Mouse (Mus musculus) naive thymus-derived CD4-positive, alpha-beta T cell, adult 2 months (primary cell): Measurements from ENCODE around the gene Camsap2.

Experiments used
- DNase-seq: peaks from one replicate; pipeline ENCODE4 v3.0.0-alpha.2; 2011; ENCODE audit warnings: low read depth

Camsap2 gene

DNA sequence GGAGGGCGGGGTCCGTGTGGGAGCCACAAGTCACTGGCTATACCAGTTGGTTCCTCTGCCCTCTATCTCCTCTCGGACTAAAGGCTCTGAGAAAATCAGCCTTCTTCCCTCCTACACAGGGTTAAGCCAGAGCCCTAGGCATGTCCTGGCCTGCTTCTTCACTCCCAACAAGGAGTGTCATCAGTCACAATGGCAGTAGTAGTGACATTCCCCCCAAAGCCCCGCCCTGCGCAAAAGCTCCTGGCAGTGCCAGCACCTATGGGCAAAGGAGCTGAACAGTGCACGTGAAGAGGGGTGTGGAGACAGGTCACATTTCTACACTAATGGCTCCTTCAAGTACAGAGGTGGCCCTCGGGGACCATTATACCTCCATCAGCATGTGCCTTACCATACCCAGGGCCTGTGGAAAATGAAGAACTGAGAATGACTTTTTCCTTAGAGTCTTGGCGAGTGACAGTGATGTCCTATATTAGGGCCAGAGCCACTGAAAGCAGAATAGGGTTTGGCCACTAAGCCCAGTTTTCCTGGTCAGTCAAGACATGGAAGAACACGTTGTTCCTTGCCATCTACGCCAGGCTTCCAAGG lies 122.1 kb downstream of the Camsap2 start:
- DNase-seq: no peak

DNA sequence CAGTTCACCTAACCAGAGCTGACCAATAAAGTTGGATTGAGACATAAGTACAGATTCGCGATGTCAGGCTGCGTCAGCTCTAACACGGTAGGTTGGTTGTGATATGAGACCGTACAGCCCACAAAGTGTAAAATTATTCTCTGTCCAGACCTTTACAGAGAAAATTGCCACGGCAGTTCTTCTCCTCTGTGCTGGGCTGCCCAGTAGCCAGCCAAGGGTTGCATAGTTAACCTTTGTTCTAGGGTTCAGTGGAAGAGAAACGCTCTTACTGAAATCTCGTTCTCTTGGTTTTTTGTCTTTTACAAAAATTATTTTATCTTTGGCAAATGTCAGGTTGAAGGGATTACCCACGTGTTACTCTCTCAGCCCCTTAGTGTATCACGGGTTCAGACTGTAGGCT lies 123.5 kb downstream of the Camsap2 start:
- no peak for DNase-seq

DNA sequence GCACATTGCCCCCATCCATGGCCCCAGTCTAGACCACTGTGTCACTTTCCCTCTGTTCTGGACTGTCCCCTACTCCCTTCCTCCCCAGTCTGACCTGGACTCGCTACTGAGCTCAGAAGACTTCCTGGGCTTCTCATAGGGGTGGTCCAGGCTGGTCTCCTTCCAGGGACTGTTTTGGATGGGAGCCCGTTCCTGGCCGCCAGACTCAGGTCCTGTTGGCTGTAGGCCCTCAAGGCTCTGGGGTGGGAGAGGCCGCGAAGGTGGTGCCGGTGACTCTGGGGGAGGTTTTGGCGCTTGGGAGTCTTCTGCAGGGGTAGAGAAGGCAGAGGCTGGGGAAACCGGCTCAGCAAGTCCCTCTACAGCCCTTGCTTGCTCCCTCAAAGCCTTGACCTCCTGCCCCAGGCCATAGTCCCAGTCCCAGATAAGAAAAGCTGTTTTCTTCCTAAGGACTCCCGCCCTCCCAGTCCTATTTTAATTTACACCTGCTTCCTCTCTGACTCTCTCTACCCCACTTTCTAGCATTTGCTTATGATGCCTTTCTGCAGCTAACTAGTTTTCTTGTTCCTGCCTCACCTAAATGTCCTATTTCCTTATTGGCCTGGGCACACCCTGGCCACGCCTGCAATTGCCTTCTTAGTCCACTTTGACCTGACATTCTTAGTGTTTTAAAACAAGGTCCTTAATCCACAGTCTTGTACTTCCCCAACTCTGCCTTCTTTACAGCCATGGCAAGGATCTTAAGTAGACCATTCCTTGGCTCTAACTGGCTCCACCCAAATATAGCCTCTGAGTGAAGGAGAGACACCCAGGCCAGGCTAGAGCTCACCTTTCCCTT lies 125.7 kb downstream of the Camsap2 start:
- no peak for DNase-seq
